Mouse (Mus musculus): ENCODE data around the gene Golga5. TPM values are rescaled to one million over a fixed set of nuclear protein-coding genes. Genes with fewer than 3 reads are reported as not detected.

Golga5 gene
- polyA plus RNA-seq, 1 experiment = 13.3 TPM

DNA sequence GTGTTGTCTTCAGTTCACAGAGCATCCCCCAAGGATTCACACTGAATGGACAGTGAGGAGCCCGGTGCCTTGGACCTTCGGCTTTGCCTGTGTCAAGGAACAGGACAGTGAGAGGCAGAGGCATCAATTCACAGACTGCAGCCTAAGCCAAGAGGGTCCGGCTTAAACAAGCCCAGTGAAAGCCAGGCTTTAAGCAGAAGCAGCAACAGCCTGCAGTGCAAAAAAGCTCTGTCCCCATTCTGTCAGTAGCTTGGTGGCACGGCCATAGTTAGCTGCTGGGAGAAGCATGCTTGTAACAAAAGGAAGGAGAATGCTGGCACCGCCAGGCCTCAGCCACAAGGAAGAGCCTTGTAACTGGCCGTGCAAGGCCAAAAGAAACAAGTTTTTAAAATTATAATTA, 45.2 kb downstream of the Golga5 start:
- WGBS = 96% methylated on average over 6 of the region's 6 CpGs
- H3K27me3 ChIP-seq (ENCODE audit: control insufficient read depth, insufficient read depth, low read length) = no peaks in the 10 kb centered on the region

DNA sequence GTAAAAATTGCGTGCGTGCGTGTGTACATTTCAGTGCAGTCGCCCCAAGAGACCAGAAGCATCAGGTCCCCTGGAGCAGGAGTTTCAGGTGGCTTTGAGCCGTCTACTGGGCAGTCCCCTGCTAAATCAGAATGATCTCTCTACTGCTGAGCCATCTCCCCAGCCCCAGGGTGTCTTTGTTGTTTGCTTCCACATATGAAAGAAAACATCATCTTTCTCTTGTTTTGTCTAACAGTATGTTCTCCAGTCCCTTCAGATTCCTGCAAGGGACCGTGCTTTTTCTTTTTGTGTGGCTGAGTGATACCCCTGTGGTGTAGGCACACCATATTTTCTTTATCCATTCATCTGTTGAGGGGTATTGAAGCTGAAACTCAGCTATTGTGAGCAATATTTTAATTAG, 45.8 kb downstream of the Golga5 start:
- H3K27ac ChIP-seq (ENCODE audit: control insufficient read depth, insufficient read depth, low read length) = no peak overlapping the region
- no peaks in the 10 kb centered on the region for H3K36me3 ChIP-seq (ENCODE audit: control insufficient read depth, insufficient read depth, low read length)
- DNase-seq = no peak
- no peaks in the 10 kb centered on the region for H3K4me1 ChIP-seq (replicated peaks; ENCODE audit: control insufficient read depth, insufficient read depth, low read length)
- no peak for TF ChIP-seq CTCF (IDR thresholded peaks at IDR 0.05; ENCODE audit: borderline replicate concordance, control insufficient read depth, extremely low read depth, insufficient read depth, low read length, poor library complexity)
- no peak for TF ChIP-seq POLR2A (IDR thresholded peaks at IDR 0.05; ENCODE audit: control insufficient read depth, extremely low read depth, insufficient read depth, low read length, poor library complexity)
- H3K27me3 ChIP-seq (ENCODE audit: control insufficient read depth, insufficient read depth, low read length) = no peaks in the 10 kb centered on the region
- 94% methylated on average over 6 of the region's 6 CpGs for WGBS
- H3K4me3 ChIP-seq (ENCODE audit: control insufficient read depth, insufficient read depth, low read length) = no peak overlapping the region

More for the DNA sequence above, 45.2 kb downstream of the Golga5 start:
- Histone ChIP-seq H3K4me1 (replicated peaks; ENCODE audit: control insufficient read depth, insufficient read depth, low read length) (no peaks in the 10 kb centered on the region), H3K4me3 (ENCODE audit: control insufficient read depth, insufficient read depth, low read length) (no peak overlapping the region), H3K36me3 (ENCODE audit: control insufficient read depth, insufficient read depth, low read length) (no peaks in the 10 kb centered on the region), H3K27ac (ENCODE audit: control insufficient read depth, insufficient read depth, low read length) (no peak overlapping the region)
- no peak for TF ChIP-seq POLR2A (IDR thresholded peaks at IDR 0.05; ENCODE audit: control insufficient read depth, extremely low read depth, insufficient read depth, low read length, poor library complexity)
- TF ChIP-seq CTCF (IDR thresholded peaks at IDR 0.05; ENCODE audit: borderline replicate concordance, control insufficient read depth, extremely low read depth, insufficient read depth, low read length, poor library complexity) = no peak
- DNase-seq = no peak

DNA sequence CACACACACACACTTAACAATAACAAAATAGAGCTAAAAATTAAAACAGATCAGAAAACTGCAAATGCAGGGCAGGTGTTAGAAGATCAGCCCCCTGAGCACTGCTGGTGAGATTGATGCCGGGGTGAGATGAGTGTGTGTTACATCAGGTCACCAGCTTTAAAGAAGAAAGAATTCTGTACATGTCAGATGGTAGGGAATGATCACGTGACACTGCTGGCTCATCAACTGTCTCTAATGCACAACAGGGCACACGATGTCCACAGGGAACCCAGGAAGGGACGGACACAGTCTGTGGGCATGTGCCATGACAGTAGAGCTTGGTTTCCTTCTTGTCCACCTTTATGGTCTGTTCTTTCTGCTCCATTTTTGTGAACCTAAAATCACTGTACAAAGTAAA, 47.2 kb downstream of the Golga5 start:
- Histone ChIP-seq H3K36me3 (ENCODE audit: control insufficient read depth, insufficient read depth, low read length) (no peaks in the 10 kb centered on the region), H3K4me3 (ENCODE audit: control insufficient read depth, insufficient read depth, low read length) (no peak overlapping the region), H3K27me3 (ENCODE audit: control insufficient read depth, insufficient read depth, low read length) (no peaks in the 10 kb centered on the region), H3K4me1 (replicated peaks; ENCODE audit: control insufficient read depth, insufficient read depth, low read length) (no peaks in the 10 kb centered on the region), H3K27ac (ENCODE audit: control insufficient read depth, insufficient read depth, low read length) (no peak overlapping the region)
- TF ChIP-seq POLR2A (IDR thresholded peaks at IDR 0.05; ENCODE audit: control insufficient read depth, extremely low read depth, insufficient read depth, low read length, poor library complexity) = no peak
- no peak for TF ChIP-seq CTCF (IDR thresholded peaks at IDR 0.05; ENCODE audit: borderline replicate concordance, control insufficient read depth, extremely low read depth, insufficient read depth, low read length, poor library complexity)
- 94% methylated on average over 4 of the region's 4 CpGs for WGBS
- DNase-seq = no peak

DNA sequence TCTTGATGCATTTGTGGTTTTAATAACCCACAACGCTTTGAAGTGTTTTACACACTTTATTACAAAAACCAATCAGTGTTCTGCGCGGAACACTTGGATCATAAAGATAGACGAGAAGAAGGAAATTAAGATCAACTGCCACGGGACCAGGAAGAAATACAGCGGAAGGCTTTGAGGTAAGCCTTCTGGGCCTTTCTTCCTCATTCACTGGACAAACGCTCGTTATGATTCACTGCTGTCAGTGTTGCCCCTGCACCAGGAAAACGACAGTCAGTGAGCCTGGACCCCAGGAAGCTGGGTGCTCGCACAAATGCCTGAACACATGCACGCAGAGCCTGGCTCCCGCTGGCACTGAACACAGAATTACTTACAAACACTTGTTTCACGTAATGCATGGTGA, 48.7 kb downstream of the Golga5 start:
- no peak overlapping the region for H3K4me3 ChIP-seq (ENCODE audit: control insufficient read depth, insufficient read depth, low read length)
- WGBS = 14% methylated on average over 13 of the region's 13 CpGs
- no peak overlapping the region for H3K27ac ChIP-seq (ENCODE audit: control insufficient read depth, insufficient read depth, low read length)
- H3K4me1 ChIP-seq (replicated peaks; ENCODE audit: control insufficient read depth, insufficient read depth, low read length) = no peaks in the 10 kb centered on the region
- H3K36me3 ChIP-seq (ENCODE audit: control insufficient read depth, insufficient read depth, low read length) = no peaks in the 10 kb centered on the region
- TF ChIP-seq CTCF (IDR thresholded peaks at IDR 0.05; ENCODE audit: borderline replicate concordance, control insufficient read depth, extremely low read depth, insufficient read depth, low read length, poor library complexity) (no peak), POLR2A (IDR thresholded peaks at IDR 0.05; ENCODE audit: control insufficient read depth, extremely low read depth, insufficient read depth, low read length, poor library complexity) (no peak)
- no peak for DNase-seq
- H3K27me3 ChIP-seq (ENCODE audit: control insufficient read depth, insufficient read depth, low read length) = no peaks in the 10 kb centered on the region

DNA sequence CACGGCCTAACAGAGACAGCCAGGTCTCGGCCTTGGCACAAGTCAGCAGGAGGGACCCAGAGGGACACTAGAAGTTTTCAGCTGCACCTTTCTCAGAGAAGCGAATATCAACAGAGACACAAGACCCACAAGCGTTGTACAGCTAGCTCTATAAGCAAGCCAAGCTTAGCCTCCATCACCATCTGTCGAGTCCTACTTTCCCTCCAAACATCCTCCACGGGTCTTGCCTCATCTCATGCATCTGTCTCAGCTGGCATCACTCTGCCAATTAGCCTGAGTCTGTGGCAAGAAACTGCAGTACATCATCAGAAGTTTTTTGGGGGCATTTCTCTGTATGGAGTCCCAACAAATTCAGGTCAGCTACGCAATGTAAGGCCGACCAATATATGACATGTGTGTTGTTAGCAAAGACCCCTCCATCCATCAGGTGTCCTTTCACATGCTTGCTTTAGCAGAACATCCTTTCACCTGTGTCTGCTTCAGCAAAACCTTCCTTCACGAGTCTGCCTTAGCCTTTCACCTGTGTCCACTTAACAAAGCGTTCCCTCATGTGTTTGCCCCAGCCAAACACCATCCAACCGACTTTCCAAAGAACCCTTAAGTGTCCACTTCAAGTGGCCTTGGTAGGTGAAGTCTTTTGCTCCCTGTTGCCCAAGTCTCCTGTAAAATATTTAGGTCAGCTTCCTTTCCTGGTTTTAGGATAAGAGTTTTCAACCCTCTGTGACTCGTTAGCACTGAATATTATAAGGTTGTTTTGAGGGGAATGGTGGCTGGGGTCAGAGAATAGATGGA, 51.2 kb downstream of the Golga5 start:
- TF ChIP-seq POLR2A (IDR thresholded peaks at IDR 0.05; ENCODE audit: control insufficient read depth, extremely low read depth, insufficient read depth, low read length, poor library complexity) (no peak), CTCF (IDR thresholded peaks at IDR 0.05; ENCODE audit: borderline replicate concordance, control insufficient read depth, extremely low read depth, insufficient read depth, low read length, poor library complexity) (no peak)
- no peaks in the 10 kb centered on the region for H3K36me3 ChIP-seq (ENCODE audit: control insufficient read depth, insufficient read depth, low read length)
- H3K27ac ChIP-seq (ENCODE audit: control insufficient read depth, insufficient read depth, low read length) = no peak overlapping the region
- H3K4me3 ChIP-seq (ENCODE audit: control insufficient read depth, insufficient read depth, low read length) = no peak overlapping the region
- DNase-seq = no peak
- no peaks in the 10 kb centered on the region for H3K27me3 ChIP-seq (ENCODE audit: control insufficient read depth, insufficient read depth, low read length)
- WGBS = 96% methylated on average over 12 of the region's 12 CpGs
- no peaks in the 10 kb centered on the region for H3K4me1 ChIP-seq (replicated peaks; ENCODE audit: control insufficient read depth, insufficient read depth, low read length)

DNA sequence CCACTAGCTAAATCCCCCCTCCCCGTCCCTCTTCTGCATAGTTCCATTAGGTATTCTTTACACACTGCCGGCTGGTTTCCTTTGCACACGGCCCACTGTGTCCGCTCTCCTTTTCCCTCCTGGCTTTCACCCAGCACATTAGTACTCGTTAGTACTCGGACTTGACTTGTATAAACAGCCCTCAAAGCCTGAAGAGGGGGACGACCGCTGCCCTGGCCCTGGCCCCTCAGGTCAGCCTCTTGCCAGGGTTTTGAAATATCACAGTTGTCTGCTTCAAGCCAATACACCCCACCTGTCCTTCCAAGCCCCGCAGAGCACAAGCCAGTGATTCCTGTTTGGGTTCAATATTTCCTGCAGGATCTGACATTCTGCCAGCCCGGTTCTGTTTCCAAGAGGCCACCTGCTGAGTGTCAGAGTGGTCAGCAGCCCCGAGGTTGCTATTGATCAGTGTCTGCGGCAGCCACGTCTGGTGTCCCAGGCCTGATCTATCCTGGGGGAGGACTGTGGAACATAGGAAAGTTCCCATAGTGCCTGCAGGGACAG, 52.9 kb downstream of the Golga5 start:
- Histone ChIP-seq H3K4me3 (ENCODE audit: control insufficient read depth, insufficient read depth, low read length) (no peak overlapping the region), H3K27me3 (ENCODE audit: control insufficient read depth, insufficient read depth, low read length) (no peaks in the 10 kb centered on the region), H3K4me1 (replicated peaks; ENCODE audit: control insufficient read depth, insufficient read depth, low read length) (no peaks in the 10 kb centered on the region), H3K27ac (ENCODE audit: control insufficient read depth, insufficient read depth, low read length) (no peak overlapping the region), H3K36me3 (ENCODE audit: control insufficient read depth, insufficient read depth, low read length) (no peaks in the 10 kb centered on the region)
- DNase-seq = no peak
- 95% methylated on average over 13 of the region's 13 CpGs for WGBS
- TF ChIP-seq CTCF (IDR thresholded peaks at IDR 0.05; ENCODE audit: borderline replicate concordance, control insufficient read depth, extremely low read depth, insufficient read depth, low read length, poor library complexity) (no peak), POLR2A (IDR thresholded peaks at IDR 0.05; ENCODE audit: control insufficient read depth, extremely low read depth, insufficient read depth, low read length, poor library complexity) (no peak)

Measured in thymus, adult 2 months (tissue).